Mouse (Mus musculus): ENCODE measurements at regions not wholly inside any gene's neighbourhood (a gene's known extent, or its start where the extent isn't known, plus 50 kb on each side); places are given as distances from the start of the nearest gene placed in this dataset.
A peak's percentile ranks its signal among the peaks of the same experiment; 100 is the strongest.

- DNase-seq: no peak
Measured at GRCm38 (mm10) chr5:47693478-47693877, 289.5 kb upstream of the Slit2 start.

DNA sequence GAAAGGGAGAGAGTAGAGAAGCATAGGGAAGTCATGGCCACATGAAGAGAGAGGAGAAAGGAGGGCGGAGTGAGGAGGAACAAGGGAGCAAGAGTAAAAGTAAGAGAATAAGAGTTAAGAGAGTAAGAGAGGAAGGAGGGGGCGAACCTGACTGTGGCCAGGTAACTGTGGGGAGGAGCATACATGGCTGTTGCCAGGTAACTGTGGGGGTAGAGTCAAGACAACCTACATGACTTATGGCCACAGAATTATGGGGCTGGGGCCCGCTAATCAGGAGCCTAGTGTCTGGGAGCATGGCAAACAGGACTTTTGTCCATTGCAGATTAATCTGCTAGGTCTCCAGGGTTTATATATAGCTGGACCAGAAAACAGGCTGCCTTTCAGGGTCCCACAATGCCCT is 289.0 kb upstream of the Slit2 start:
- no peak for DNase-seq

DNA sequence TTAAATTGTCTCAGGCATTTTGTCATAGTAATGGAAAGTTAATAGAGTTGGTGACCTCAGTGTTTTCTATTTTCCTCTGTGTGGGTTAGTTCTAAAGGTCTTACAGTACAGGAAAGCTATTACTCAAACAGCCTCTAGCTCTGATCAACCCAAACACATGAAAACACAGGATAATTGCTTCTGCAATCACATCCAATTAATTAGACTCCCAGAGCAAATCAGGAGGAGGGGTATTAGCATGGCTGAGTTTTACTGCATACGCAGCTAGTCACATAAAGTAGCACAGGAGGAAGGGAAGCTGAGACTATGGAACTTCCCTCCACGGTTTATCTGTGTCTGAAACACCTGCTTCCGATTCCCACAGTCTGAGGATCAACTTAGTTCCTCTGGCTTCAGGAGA is 288.3 kb upstream of the Slit2 start:
- DNase-seq: no peak

GRCm38 (mm10) chr5:47711553-47711952 is 271.4 kb upstream of the Slit2 start:
- no peak for DNase-seq

DNA sequence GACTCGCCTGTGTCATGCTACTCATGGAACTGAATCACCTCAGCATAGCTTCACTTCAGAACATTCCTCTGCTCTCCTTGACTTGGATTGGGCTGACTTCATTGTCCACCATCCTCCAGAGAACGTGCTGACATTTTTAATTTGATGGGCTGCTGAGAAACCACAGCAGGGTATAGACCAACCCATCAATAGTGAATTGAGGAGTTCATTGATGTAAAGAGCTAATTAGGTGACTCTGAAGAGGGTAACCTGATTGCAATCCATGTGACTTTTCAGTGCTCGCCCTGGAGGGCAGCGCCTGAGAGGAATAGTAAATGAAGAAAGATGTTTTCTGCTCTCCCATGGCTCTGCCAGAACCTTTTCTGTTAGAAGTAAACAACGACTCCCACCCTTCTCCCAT is 268.6 kb upstream of the Slit2 start:
- DNase-seq: no peak

GRCm38 (mm10) chr5:47724911-47725310 is 258.0 kb upstream of the Slit2 start:
- no peak for DNase-seq

DNA sequence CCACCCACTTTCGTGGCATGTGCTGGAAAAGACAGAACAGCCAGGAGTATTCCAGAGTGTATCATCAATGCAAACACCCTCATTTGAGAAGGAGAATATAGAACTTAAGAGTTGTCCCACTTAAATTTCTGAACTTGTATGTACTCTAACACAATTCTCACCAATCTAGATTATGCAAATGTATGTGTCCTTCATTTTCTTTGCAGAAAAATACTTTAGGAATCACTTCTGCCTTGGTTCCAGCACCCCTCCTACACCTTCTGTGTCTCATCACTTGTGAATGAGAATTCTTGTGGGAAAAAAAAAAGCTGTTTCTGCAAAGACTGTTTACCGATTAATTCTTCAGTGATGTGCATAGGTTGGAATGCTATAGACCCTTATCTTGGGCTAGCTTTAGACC is 240.2 kb upstream of the Slit2 start:
- no peak for DNase-seq

DNA sequence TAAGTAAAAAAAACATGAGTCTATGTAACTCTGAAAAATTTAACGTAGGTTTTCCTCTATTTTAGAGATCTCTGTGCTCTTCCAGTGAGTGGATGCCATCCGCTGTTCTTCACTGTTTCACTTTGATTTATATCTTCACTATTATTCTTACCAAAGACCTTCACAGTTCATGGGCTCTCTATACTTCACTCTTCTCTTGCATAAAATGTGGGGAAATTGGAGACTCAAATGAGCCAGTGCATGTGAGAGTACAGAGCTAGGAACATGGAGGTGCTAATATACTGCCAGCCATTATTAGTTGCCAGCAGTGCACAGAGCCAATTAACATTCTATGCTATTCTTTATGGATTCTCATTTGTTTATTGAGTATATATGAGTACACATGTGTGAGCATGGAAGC is 237.8 kb upstream of the Slit2 start:
- no peak for DNase-seq

GRCm38 (mm10) chr5:47751907-47752306 is 231.0 kb upstream of the Slit2 start:
- no peak for DNase-seq

DNA sequence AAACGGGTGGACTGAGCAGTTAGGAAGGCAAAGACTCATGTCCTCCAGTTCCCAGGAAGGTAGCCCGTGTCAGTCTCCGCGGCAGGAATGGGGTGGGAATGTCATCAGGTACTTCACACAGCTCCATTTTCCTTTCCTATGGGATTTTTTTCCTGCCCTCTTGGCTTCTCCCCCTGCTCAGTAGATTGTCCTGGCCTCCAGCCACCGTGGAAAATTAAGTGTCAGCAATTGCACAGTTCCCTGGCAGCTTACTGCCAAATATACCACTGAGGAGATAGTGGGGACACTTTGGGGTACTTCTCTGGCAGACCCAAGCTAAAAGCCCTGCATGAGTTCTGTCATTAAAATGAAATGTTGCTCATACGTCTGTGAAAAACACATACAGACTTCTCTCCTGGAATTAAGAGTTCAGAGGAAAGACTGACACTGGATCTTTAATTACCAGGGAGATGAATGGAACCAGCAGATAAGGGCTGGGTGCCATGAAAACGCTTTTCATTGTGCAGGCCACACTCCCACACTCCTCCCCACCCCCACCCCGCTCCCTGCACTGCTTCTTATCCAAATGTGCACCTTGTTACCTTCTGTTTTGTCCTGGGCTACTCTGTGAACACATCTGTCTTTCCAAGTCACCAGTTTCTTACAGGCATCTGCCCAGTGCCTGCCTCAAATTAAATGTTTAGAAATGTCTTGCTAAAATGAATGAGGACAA is 210.1 kb upstream of the Slit2 start:
- peak; percentile 76 for DNase-seq

DNA sequence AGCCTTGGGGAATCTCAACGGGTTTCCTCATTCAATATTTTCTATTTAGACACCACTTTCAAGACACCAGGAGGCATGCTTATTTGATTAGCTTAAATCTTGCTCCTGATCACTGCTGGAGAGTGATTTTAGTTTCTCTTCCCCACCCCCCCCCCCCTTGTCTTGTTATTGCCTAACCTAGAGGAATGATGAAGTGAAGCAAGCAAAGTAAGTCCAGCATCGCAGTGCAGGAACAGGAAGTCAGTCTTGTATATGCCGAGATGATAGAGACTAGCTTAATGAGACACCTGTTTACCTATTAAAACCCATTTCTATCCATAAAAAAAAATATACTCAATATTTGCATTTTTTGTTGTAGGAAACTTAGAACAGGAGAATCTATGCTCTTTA is 209.6 kb upstream of the Slit2 start:
- no peak for DNase-seq

- DNase-seq: no peak
Measured at GRCm38 (mm10) chr5:47780861-47781260, 202.1 kb upstream of the Slit2 start.

- peak; percentile 4 for DNase-seq
Measured at GRCm38 (mm10) chr5:47781608-47782007, 201.3 kb upstream of the Slit2 start.

- no peak for DNase-seq
Measured at GRCm38 (mm10) chr5:47794639-47795272, 188.2 kb upstream of the Slit2 start.

DNA sequence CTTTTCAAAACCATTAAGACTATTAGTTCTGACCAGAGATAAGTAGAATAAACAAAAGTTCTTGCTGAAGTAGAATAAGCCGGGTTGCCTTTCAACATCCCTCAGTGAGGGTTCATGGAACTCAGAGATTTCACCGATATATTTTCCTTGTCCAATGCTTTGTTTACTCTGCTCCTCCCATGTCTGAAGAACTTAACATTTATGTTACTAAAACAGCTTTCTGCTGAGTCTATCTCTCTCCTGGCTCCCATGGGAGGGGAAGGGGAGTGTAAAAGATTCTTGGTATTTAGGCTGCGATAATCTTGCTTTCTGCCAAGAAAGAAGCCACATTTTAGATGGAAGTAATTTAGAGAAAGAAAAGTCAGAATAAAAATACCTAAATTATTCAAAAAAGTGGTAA is 187.7 kb upstream of the Slit2 start:
- DNase-seq: no peak

- no peak for DNase-seq
Measured at GRCm38 (mm10) chr5:47820936-47821335, 162.0 kb upstream of the Slit2 start.

- DNase-seq: no peak
Measured at GRCm38 (mm10) chr5:47837998-47838397, 144.9 kb upstream of the Slit2 start.

- DNase-seq: no peak
Measured at GRCm38 (mm10) chr5:47869701-47870100, 113.2 kb upstream of the Slit2 start.
